Mouse (Mus musculus): ENCODE results near the gene 4933424G06Rik.

DNA sequence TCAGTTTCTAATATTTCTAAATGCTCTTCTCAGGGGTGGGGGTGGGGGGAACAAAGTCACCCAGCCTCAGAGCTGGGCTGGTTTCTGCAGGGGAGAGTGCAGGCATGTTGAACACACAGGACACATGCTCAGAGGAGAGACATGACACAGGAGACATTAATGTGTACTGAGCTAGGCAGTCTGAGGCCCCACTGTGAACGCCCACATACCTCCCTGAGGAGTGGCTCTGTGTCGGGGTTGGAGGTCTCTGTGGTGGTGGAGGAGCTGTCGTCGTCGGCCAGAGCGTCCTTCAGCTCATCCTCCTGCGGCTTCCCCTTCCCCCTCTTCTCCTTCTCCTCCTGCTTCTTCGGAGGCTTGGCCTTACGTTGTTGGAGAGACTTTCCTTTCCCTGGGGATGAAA lies 94.3 kb downstream of the 4933424G06Rik start:
- TF ChIP-seq CTCF (IDR thresholded peaks at IDR 0.05; ENCODE audit: borderline replicate concordance, insufficient read depth, low read depth, low read length) (no peak), POLR2A (IDR thresholded peaks at IDR 0.05; ENCODE audit: borderline replicate concordance, insufficient read depth, low read length) (no peak)
